Mouse (Mus musculus): ENCODE measurements around the gene Sertad2.

DNA sequence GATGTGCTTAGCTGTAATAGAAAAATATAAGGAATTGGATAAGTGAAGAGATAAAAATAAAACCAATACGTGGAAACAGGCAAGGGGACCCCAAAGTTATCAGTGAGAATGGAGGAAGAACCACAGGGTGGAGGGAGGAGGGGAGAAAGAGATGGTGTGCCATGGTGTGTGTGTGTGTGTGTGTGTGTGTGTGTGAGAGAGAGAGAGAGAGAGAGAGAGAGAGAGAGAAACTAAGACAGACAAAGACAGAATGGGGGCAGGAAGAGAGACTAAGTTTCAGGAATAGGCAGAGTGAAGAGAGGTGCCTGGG is 11.4 kb upstream of the Sertad2 start:
- TF ChIP-seq CTCF (IDR thresholded peaks at IDR 0.05; ENCODE audit: borderline replicate concordance, extremely low read depth, insufficient read depth, insufficient read length), result no peak
- TF ChIP-seq POLR2A (IDR thresholded peaks at IDR 0.05; ENCODE audit: borderline replicate concordance, extremely low read depth, insufficient read depth, insufficient read length, poor library complexity, severe bottlenecking), result no peak
